Mouse (Mus musculus): ENCODE data around the gene Cdc42ep4.

DNA sequence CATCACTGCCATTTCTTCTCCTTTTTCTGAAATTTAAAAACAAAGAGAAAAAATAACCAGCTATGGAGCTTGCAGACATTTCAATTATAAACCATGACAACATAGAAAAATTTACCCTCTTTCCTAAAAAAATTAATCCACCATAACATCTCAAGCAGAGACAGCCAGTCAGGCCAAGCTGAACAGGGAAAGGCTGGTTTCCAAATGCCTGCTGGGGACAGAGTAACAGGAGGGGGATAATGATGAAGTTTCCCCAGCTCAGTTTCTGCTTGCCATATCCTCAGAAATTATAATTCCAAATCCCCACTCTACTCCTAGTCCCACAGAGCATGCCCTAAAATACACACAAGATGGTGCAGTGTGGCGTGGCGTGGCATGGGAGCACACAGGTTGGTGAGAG lies 74.3 kb downstream of the Cdc42ep4 start:
- TF ChIP-seq POLR2AphosphoS2 (IDR thresholded peaks at IDR 0.05; ENCODE audit: low read depth, low read length): no peak
- TF ChIP-seq ZC3H11A (IDR thresholded peaks at IDR 0.05; ENCODE audit: low read depth, low read length): no peak
- TF ChIP-seq RAD21 (IDR thresholded peaks at IDR 0.05; ENCODE audit: low read depth, low read length): no peak
- no peak for TF ChIP-seq POLR2A (IDR thresholded peaks at IDR 0.05; ENCODE audit: low read depth, low read length)
- TF ChIP-seq TCF12 (IDR thresholded peaks at IDR 0.05; ENCODE audit: low read depth, low read length): no peak
- TF ChIP-seq CTCF (conservative IDR thresholded peaks at IDR 0.05 in 1 of 2, IDR thresholded peaks at IDR 0.05 in 1 of 2; ENCODE audit: low read depth in 2 of 2, low read length in 2 of 2): no peak
- TF ChIP-seq HCFC1 (IDR thresholded peaks at IDR 0.05; ENCODE audit: low read depth, low read length): no peak
- TF ChIP-seq GABPA (IDR thresholded peaks at IDR 0.05; ENCODE audit: insufficient replicate concordance, low read depth, low read length): no peak
- TF ChIP-seq TBP (conservative IDR thresholded peaks at IDR 0.05; ENCODE audit: low read depth, low read length): no peak
- TF ChIP-seq USF1 (IDR thresholded peaks at IDR 0.05; ENCODE audit: low read depth, low read length): no peak
- TF ChIP-seq NELFE (IDR thresholded peaks at IDR 0.05; ENCODE audit: low read depth, low read length): no peak
- no peak for TF ChIP-seq USF2 (conservative IDR thresholded peaks at IDR 0.05; ENCODE audit: low read depth, low read length)
